Mouse (Mus musculus): Measurements from ENCODE around the gene Neurog1. TPM values are rescaled to one million over a fixed set of nuclear protein-coding genes. Genes with fewer than 3 reads are reported as not detected.

Neurog1 gene
- polyA plus RNA-seq (2012; rRNA removed) = not detected in 2 replicates

GRCm38 (mm10) chr13:56251924-56252619 is at the start of gene Neurog1:
TSS of gene Neurog1 (minus strand) at chr13:56252163.

DNA sequence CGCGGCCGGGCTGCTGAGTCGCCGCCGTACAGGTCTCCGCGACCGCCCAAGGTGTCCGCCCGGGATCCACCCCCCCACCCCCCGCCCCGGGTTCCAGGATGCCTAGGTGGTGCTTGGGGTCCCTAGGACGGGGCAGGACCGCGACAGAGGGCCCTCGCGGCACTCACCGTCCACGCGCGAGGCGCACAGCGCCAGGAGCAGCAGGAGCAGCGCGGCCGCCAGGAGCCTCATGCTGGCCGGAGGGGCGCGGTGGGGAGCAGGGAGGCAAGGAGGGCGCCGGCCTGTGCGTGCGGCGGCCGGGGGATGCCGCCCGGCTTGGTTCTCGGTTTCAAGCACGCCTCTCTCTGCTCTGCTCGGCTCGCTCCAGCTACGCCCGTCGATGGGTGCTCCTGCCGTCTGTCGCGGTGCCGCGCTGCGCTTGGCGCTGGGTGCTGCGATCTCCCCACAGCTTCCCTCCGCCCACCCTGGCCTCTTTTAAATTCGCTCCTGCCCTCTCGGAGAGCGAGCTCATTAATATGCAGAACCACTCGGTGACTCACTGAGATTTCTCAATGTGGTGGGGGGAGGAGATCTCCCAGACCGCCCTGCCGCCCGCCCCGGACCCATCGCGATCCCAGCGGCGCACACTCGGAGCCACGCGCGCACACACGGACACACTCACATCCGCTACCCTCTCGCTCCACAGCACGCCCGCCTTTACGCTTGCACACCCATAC is 44.1 kb upstream of the Neurog1 start, which contains the start of gene Cxcl14:
Gene Cxcl14 (minus strand): TSS at position 609 of the 716 bp plus-strand sequence.

Other genes with a start within 250 kb of the Neurog1 start
- 38.3 and 51.7 TPM in 2 replicates for gene H2afy, start 115.8 kb downstream of the Neurog1 start, polyA plus RNA-seq (2012; rRNA removed)
- gene Tifab, start 73.3 kb downstream of the Neurog1 start, polyA plus RNA-seq (2012; rRNA removed) = 1.3 and 1.9 TPM in 2 replicates
- 12.6 and 31.1 TPM in 2 replicates for gene Cxcl14, start 44.4 kb upstream of the Neurog1 start, polyA plus RNA-seq (2012; rRNA removed)
- gene Gm3045, start 174.4 kb upstream of the Neurog1 start, polyA plus RNA-seq (2012; rRNA removed) = not detected in 2 replicates
- 0.12 and 0.28 TPM in 2 replicates for gene Slc25a48, start 186.2 kb upstream of the Neurog1 start, polyA plus RNA-seq (2012; rRNA removed)
- not detected in 2 replicates for gene Il9, start 230.1 kb upstream of the Neurog1 start, polyA plus RNA-seq (2012; rRNA removed)

Data from stomach, adult 2 months (tissue).